Mouse (Mus musculus): ENCODE data around the gene Katnal1.

GRCm38 (mm10) chr5:148923408-148923807, 5.7 kb downstream of the Katnal1 start:
- TF ChIP-seq GATA1 (IDR thresholded peaks at IDR 0.05; ENCODE audit: borderline replicate concordance, low read length) (no peak), FLI1 (IDR thresholded peaks at IDR 0.05; ENCODE audit: low read length) (no peak)
